Mouse (Mus musculus): Measurements from ENCODE around the gene Rpa3.

GRCm38 (mm10) chr6:8259004-8259666 is at the start of gene Rpa3, which contains the start of the genes Umad1 and Gm45062:
- TF ChIP-seq CTCF (IDR thresholded peaks at IDR 0.05; ENCODE audit: extremely low read depth, insufficient read depth, insufficient read length, insufficient replicate concordance) (no peak), POLR2A (IDR thresholded peaks at IDR 0.05; ENCODE audit: low read depth, low read length) (peak; percentile 38; the same call in 1 of the 2 replicates)
